ENCODE assay signal across 24 mouse cellular contexts in genomic region chr19:5734325-5734724, GRCm38 (mm10). TPM values are rescaled to one million over a fixed set of nuclear protein-coding genes. Genes with fewer than 3 reads are reported as not detected.
DNase-seq lines count a peak whose midpoint lies in the region; TF ChIP-seq lines count a peak whose summit lies in the region.
"Had no signal": no experiment of that assay in that cellular context is flagged by ENCODE, and none has a peak within 500 bp of the region (broad histone marks: within the 10 kb centered on the region; RNA-seq: fewer than 3 reads in every experiment).

No protein-coding gene starts in this region.

- H3K79me2 ChIP-seq in MEL (ENCODE audit: control insufficient read depth, insufficient read depth, low read length, poor library complexity), result peaks cover 14% of the 10 kb centered on the region

- no peaks in the 10 kb centered on the region for H3K9me3 ChIP-seq in MEL (replicated peaks; ENCODE audit: insufficient read depth, low read length)
- H3K9me3 ChIP-seq: G1E had no signal

- H3K27ac ChIP-seq in MEL (ENCODE audit: control insufficient read depth, low read depth, low read length), result no peak overlapping the region

- TF ChIP-seq POLR2A in MEL (IDR thresholded peaks at IDR 0.05; ENCODE audit: control insufficient read depth in 1 of 2, insufficient read depth in 1 of 2, low read depth in 1 of 2, low read length in 2 of 2, poor library complexity in 1 of 2), result no peak

- TF ChIP-seq CTCF in MEL (IDR thresholded peaks at IDR 0.05 in 2 of 3, conservative IDR thresholded peaks at IDR 0.05 in 1 of 3; ENCODE audit: control insufficient read depth in 1 of 3, insufficient read depth in 1 of 3, low read depth in 2 of 3, low read length in 3 of 3, poor library complexity in 1 of 3, severe bottlenecking in 1 of 3), result no peak

- H3K4me1 ChIP-seq in MEL (ENCODE audit: control insufficient read depth in 1 of 2, insufficient read depth in 2 of 2, low read length in 2 of 2), result peaks cover 0 to 19% of the 10 kb centered on the region in 2 experiments; a peak in 2 of 4 replicates

- no peak for TF ChIP-seq EP300 in MEL (IDR thresholded peaks at IDR 0.05; ENCODE audit: low read depth in 1 of 2, low read length in 2 of 2)

- 0 out of 4 replicates have a peak overlapping the region, but pooled peaks of 1 of the 2 experiments have one; percentile 1 for H3K4me3 ChIP-seq in MEL (ENCODE audit: control insufficient read depth in 1 of 2, insufficient read depth in 1 of 2, low read depth in 2 of 2, low read length in 2 of 2)

- no peak for TF ChIP-seq RAD21 in MEL (IDR thresholded peaks at IDR 0.05; ENCODE audit: low read depth, low read length)

- H3K9ac ChIP-seq in MEL (ENCODE audit: control insufficient read depth, low read depth, low read length, poor library complexity, severe bottlenecking), result no peak overlapping the region

- H3K36me3 ChIP-seq in MEL (ENCODE audit: control insufficient read depth in 1 of 2, insufficient read depth in 2 of 2, low read length in 2 of 2), result peaks cover 0 to 12% of the 10 kb centered on the region in 2 experiments; a peak in 2 of 4 replicates

- H3K27me3 ChIP-seq in MEL (ENCODE audit: control insufficient read depth in 1 of 2, insufficient read depth in 2 of 2, low read length in 2 of 2), result no peaks in the 10 kb centered on the region
- H3K27me3 ChIP-seq: Patski had no signal

- DNase-seq in MEL (ENCODE audit: low read depth, low spot score) (peak; percentile 79), MEL-GATA-1-ER (ENCODE audit: extremely low read depth, low read depth) (peak; percentile 52)
- DNase-seq in gastrocnemius, postnatal 10 days, result no peak
- no peak for DNase-seq in urinary bladder, adult 2 months (ENCODE audit: low spot score)
- DNase-seq: adrenal gland, adult 2 months; adrenal gland, adult 8-10 months; adrenal gland, postnatal 10 days; adrenal gland, postnatal 14 days; adrenal gland, postnatal 25 days; adrenal gland, postnatal 36 days; B cell, adult 2 months; cerebellum, adult 11 months; cerebellum, adult 11-12 months; cerebellum, adult 18-20 months; cerebellum, adult 2 months; cerebellum, adult 8-10 months had no signal

TF ChIP-seq in MEL, 35 proteins besides CTCF, POLR2A, EP300 and RAD21:
- TF ChIP-seq SIN3A (IDR thresholded peaks at IDR 0.05; ENCODE audit: low read length) (0 out of 2 replicates have a peak, but pooled peaks have one; percentile 28), ZKSCAN1 (IDR thresholded peaks at IDR 0.05; ENCODE audit: low read depth, low read length) (no peak), MYC (IDR thresholded peaks at IDR 0.05; ENCODE audit: low read depth, low read length) (no peak), NELFE (IDR thresholded peaks at IDR 0.05; ENCODE audit: low read depth, low read length) (no peak), SMC3 (IDR thresholded peaks at IDR 0.05; ENCODE audit: low read depth, low read length) (0 out of 2 replicates have a peak, but pooled peaks have one; percentile 8), JUND (IDR thresholded peaks at IDR 0.05; ENCODE audit: low read depth, low read length) (no peak), RCOR1 (IDR thresholded peaks at IDR 0.05; ENCODE audit: low read depth, low read length) (peak; percentile 85), NRF1 (IDR thresholded peaks at IDR 0.05; ENCODE audit: insufficient read depth, low read depth, low read length, poor library complexity, severe bottlenecking) (no peak), TBP (IDR thresholded peaks at IDR 0.05; ENCODE audit: low read depth, low read length) (0 out of 2 replicates have a peak, but pooled peaks have one; percentile 44), GATA1 (IDR thresholded peaks at IDR 0.05; ENCODE audit: low read depth, low read length) (peak; percentile 54), USF2 (IDR thresholded peaks at IDR 0.05; ENCODE audit: borderline replicate concordance in 1 of 2, insufficient read depth in 1 of 2, low read depth in 1 of 2, low read length in 2 of 2) (no peak)

RNA-seq across cellular contexts. Expression of gene Fam89b, which starts 4.9 kb away (rescaled TPM):
- total RNA-seq in MEL (2012; rRNA removed), result 29.6 and 35.9 TPM in 2 replicates
- polyA plus RNA-seq in MEL (2012; ENCODE audit: insufficient read depth in 1 of 2, insufficient read length in 2 of 2, low read depth in 1 of 2, low replicate concordance in 2 of 2, missing spikeins in 1 of 2), result 10 to 100 TPM in 1 of 2 experiments, not detected in 1; 60.2 TPM
- 10 to 100 TPM; 43.1 to 44.9 TPM for total RNA-seq in gastrocnemius, postnatal 10 days (2021)
- 66.3 and 79.4 TPM in 2 replicates for polyA plus RNA-seq in urinary bladder, adult 2 months (2012; rRNA removed)

RNA-seq across cellular contexts. Expression of gene Ltbp3, which starts 6.4 kb away (rescaled TPM):
- 0.39 TPM in 1 of 2 replicates, not detected in the other for total RNA-seq in MEL (2012; rRNA removed)
- polyA plus RNA-seq in MEL (2012; ENCODE audit: insufficient read depth in 1 of 2, insufficient read length in 2 of 2, low read depth in 1 of 2, low replicate concordance in 2 of 2, missing spikeins in 1 of 2), result not detected
- 100 to 1,000 TPM in 1 of 2 experiments, 10 to 100 TPM in 1; 88.0 to 113 TPM for total RNA-seq in gastrocnemius, postnatal 10 days (2021)
- polyA plus RNA-seq in urinary bladder, adult 2 months (2012; rRNA removed), result 132 and 164 TPM in 2 replicates
- polyA plus RNA-seq: activated CD4-positive, CD25-positive, alpha-beta regulatory T cell, adult 4 months; CD4-positive, CD25-positive, alpha-beta regulatory T cell, adult 4 months had no signal

RNA-seq across cellular contexts. Expression of gene Ehbp1l1, which starts 8.2 kb away (rescaled TPM):
- 60.6 and 63.2 TPM in 2 replicates for total RNA-seq in MEL (2012; rRNA removed)
- polyA plus RNA-seq in MEL (2012; ENCODE audit: insufficient read depth in 1 of 2, insufficient read length in 2 of 2, low read depth in 1 of 2, low replicate concordance in 2 of 2, missing spikeins in 1 of 2), result 100 to 1,000 TPM in 1 of 2 experiments, 10 to 100 TPM in 1; 77.3 to 113 TPM
- total RNA-seq in gastrocnemius, postnatal 10 days (2021), result 100 to 1,000 TPM; 280 to 285 TPM
- 97.4 and 116 TPM in 2 replicates for polyA plus RNA-seq in urinary bladder, adult 2 months (2012; rRNA removed)

RNA-seq across cellular contexts. Expression of gene Kcnk7, which starts 30.2 kb away (rescaled TPM):
- total RNA-seq in MEL (2012; rRNA removed), result 0.16 and 0.23 TPM in 2 replicates
- polyA plus RNA-seq in MEL (2012; ENCODE audit: insufficient read depth in 1 of 2, insufficient read length in 2 of 2, low read depth in 1 of 2, low replicate concordance in 2 of 2, missing spikeins in 1 of 2), result under 1 TPM in 1 of 2 experiments, not detected in 1; 0.60 TPM
- total RNA-seq in gastrocnemius, postnatal 10 days (2021), result not detected
- polyA plus RNA-seq in urinary bladder, adult 2 months (2012; rRNA removed), result 0.13 and 0.25 TPM in 2 replicates
- total RNA-seq: adrenal gland, adult 18-20 months; adrenal gland, adult 2 months; adrenal gland, adult 8-10 months; adrenal gland, postnatal 10 days; adrenal gland, postnatal 14 days; adrenal gland, postnatal 25 days; adrenal gland, postnatal 36 days; adrenal gland, postnatal 4 days; CH12.LX; G1E had no signal
- polyA plus RNA-seq: adrenal gland, adult 2 months; brain, embryonic 14.5 days had no signal

RNA-seq across cellular contexts. Expression of gene Scyl1, which starts 36.9 kb away (rescaled TPM):
- total RNA-seq in MEL (2012; rRNA removed), result 35.5 and 36.0 TPM in 2 replicates
- 10 to 100 TPM in 1 of 2 experiments, not detected in 1; 64.1 TPM for polyA plus RNA-seq in MEL (2012; ENCODE audit: insufficient read depth in 1 of 2, insufficient read length in 2 of 2, low read depth in 1 of 2, low replicate concordance in 2 of 2, missing spikeins in 1 of 2)
- total RNA-seq in gastrocnemius, postnatal 10 days (2021), result 10 to 100 TPM; 56.0 to 59.6 TPM
- 104 and 123 TPM in 2 replicates for polyA plus RNA-seq in urinary bladder, adult 2 months (2012; rRNA removed)

Comparison
In these comparisons a context has a peak if more than half of its experiments do, and no peak if none do; other contexts are left out.
1. DNase-seq: peak in MEL (single experiment) and MEL-GATA-1-ER (single experiment); none in gastrocnemius, postnatal 10 days (single experiment) and urinary bladder, adult 2 months (single experiment).
2. RNA of gene Ltbp3, which starts 6.4 kb away (total RNA-seq): 88.0 to 113 TPM in gastrocnemius, postnatal 10 days; 0.39 TPM in MEL; every median in the first group is over 10 times any median in the second.